Mouse (Mus musculus) cerebral cortex, adult 2 months (tissue): Measurements from ENCODE around the gene Vcp.

Source experiments
- WGBS: fragments of 180-500 bp; shearing (Covaris S2); methylation state at CpG from one replicate; pipeline ENCODE4 v1.1.7; 2018; 5-methylcytosine and 5-hydroxymethylcytosine counted together

The Vcp gene

DNA sequence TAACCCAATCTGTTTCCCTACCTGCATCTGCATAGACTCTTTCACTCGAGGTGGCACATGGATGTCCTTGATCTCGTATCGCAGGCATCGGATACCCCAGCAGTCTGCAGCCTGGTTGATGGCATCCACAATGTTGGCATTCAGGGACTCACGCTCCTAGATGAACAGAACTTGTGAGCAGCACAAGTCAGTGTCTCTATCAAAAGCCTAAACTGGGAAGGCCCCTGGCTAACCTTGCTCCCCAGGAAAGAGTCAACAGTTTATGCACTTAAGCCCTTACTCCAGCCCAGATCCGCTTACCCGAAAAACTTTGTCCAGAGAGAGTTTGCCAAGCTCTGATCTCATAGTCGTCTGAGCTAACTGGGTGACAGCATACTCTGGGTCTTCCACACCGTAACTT is 29.4 kb upstream of the Vcp start:
- 91% methylated on average over 9 of the region's 9 CpGs for WGBS

DNA sequence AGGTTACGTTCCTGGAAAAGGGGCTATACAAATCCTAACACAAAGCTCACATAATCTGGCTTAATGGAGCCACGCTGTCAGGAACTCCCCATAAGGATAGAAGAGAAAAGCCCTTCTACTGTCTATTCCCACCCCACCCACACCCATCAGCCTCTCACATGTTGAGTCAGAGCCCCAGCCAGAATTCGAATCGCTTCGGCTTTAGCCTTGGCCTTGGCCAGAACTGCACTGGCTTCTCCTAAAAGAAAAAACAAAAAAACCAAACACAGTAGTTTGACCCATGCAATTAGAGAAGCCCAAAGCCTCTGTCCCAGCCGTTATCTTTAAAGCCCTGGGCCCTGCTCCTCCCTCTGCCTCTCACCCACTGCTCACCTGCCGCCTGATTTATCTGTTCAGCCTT is 28.8 kb upstream of the Vcp start:
- WGBS, result 77% methylated on average over 7 of the region's 7 CpGs

DNA sequence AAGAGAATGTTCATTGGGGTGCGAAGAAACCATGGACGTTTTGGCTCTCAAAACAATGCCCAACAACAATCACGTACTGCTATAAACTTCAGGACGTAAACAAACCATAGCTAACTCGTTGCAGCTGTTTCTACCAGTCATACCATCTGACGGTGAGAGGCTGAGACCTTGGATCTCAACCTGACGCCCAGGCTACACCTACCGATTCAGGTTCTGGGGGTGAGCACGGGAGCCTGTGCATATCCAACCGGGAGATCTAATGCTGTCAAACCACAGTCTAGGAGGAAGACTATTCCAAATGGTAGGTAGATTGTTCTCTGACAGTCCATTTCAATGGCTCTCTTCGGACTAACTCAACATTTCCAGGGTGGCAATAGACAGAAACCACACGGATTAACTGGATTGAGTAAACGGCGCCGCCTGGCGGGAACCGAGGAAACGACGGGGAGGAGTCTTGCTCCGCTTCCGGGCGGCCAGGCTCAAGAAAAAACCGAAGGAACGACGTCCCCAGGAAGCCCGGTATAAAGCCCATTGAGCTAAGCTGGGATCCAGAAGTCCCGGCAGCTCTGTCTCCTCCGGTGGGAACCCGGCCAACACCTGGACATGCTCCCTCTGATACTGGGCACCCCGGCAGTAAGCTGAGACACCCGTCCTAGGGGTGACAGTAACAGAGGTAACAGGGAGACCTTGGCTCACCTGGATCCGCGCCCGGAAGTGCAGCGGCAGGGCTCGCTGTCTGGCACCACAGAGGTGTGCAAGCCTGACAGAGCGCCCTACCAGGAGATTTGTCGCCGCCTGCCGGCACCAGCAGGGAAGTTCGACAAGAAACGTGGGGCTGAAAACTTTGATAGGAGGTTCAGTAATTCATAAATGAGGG is 25.0 kb upstream of the Vcp start, which contains the start of gene Pigo:
Gene Pigo (minus strand): TSS at position 736 of the 877 bp plus-strand sequence.
- WGBS, result 6% methylated on average over 42 of the region's 42 CpGs

DNA sequence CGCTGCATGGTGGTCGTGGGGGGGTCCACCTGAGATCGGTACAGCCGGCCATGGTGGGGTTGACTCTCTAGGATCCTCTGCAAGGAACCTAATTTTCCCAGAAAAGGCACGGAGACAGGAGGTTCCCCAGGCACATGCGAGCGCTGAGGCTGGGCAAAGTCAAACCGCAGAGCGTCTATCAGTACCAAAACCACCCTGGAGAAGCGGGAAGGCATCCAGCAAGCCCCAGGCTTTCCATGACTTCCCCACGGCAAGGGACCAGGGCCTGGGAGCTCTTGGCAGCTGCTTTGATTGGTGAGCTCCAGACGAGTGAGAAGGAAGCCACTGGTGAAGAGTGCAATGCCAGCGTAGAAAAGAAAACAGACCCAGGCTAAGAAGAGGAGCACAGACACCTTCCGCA is 24.4 kb upstream of the Vcp start:
- 73% methylated on average over 14 of the region's 14 CpGs for WGBS

DNA sequence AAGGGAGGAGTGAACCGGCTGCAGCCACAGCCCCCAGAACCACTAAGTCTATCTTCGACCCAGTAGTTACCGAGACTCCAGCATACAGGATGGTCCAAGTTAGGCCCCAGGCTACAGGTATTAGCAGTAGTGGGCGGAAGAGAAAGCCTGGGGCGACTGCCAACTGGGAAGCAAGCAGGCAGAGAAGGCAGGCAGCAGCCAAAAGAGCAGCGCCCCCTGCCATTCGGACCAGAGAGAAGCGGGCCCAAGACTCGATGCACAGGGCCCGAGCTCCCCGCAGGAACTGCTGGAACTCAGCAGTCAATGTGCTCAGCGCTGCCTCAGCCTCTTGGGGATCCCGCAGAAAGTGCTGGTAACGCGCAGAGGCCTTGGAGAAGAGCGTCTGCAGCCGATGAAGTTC is 21.0 kb upstream of the Vcp start:
- WGBS, result 74% methylated on average over 17 of the region's 17 CpGs

DNA sequence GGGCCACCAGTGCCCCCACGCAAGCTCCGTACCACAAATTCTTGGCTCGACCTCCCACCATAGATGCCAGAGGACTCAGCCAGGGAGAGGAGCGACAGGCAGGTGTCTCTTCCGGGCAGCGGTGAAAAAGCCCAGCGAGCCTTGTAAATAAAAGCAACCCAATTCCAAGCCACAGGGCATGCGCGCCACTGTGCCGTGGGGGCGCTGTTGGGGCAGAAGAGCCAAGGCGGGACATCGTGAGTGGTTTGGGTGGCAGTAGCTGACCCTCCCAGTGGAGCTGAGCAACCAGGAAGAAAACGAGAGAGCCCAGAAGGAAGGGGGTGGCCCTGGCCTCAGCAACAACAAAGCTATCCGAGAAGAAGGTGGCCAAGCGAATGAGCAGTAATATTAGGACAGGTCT is 20.6 kb upstream of the Vcp start:
- 85% methylated on average over 16 of the region's 16 CpGs for WGBS

DNA sequence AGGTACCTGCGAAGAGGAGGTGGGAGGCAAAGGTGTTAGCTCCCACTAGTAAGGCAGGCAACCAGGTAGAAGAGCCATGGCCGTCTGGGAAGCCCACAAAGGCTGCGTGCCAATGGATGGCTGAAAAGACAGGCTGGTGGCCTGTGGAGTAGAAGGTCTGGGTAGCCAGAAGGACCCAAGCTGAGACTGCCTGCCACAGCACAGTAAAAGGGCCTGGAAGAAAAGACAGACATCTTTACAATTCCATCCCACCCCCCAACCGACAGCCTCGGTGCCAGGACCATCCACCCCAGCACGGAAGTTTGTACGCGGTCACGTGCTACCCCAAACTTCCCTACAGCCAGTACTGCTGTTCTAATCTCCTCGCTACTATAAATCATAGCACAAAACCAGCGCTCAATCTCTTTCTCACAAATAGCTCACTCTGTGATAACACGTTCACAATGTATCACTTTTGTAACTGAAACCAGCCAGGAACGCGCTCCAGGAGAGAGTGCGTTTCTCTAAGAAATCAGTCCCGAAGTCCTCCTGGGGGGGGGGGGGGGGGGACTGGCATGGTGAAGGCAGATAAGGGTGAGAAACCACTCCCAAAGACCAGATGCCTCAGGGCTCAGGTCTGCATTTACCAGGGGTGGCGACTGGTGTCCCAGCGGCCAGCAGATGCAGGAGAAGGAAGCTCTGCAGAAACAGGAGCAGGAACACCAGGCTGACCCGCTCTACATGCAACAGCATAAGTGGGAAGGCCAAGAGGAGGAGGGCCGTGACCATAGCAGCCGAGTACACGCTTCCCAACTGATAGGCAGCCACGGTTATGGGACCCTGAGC is 19.5 kb upstream of the Vcp start:
- 92% methylated on average over 23 of the region's 23 CpGs for WGBS

DNA sequence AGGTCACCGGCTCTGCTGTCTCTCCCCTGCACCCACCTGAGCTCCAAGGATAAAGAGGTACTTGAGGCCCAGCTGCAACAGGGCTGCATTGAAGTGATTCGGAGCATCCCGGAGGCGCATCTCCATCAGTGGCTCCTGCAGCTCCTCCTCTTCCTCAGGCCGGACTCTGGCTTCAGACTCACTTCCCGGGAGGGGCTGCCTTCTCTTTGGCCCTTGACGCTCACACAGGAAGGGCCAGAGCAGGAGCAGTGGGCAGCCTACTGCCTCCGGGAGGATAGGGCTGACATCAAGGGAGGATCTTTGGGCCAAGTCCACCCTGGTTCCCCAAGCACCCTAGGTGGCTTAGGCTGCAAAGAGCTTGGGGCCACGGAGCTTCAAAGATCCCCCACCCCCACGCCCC is 18.9 kb upstream of the Vcp start:
- 86% methylated on average over 10 of the region's 10 CpGs for whole genome bisulfite sequencing

DNA sequence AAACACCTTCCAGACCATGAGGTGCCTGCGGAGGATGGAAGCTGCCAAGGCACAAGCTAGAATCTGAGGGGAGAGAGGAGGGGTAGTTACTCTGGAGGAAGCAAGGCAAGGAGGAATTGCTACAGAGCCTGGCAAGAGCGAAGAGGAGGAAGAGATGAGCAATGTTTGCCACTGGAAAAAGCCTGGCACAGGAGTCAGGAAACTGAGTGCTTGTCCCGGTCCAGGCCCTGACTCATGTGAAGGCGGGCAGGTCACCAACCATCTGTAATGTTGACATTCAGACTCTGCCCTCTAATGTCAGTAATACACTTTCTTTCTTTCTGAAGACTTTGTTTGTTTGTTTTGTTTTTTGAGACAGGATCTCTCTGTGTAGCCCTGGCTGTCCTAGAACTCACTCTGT is 17.8 kb upstream of the Vcp start:
- WGBS, result 94% methylated on average over 4 of the region's 4 CpGs

DNA sequence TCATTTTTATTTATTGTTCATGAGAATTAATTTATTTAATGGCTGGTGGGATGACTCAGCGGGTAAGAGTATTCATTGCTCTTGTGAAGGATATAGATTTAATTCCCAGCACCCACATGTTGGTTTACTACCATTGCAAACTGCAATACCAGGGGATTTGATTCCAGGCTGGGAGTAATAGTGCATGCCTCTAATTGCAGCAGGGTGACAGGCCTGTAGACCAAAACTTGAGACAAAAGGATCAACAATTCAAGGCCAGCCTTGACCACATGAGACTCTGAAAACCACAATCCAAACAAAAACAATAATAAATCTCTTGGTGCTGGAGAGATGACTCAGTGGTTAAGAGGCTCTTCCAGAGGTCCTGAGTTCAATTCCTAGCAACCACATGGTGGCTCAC is 11.8 kb upstream of the Vcp start:
- WGBS, result 98% methylated on average over 1 of the region's 1 CpGs

DNA sequence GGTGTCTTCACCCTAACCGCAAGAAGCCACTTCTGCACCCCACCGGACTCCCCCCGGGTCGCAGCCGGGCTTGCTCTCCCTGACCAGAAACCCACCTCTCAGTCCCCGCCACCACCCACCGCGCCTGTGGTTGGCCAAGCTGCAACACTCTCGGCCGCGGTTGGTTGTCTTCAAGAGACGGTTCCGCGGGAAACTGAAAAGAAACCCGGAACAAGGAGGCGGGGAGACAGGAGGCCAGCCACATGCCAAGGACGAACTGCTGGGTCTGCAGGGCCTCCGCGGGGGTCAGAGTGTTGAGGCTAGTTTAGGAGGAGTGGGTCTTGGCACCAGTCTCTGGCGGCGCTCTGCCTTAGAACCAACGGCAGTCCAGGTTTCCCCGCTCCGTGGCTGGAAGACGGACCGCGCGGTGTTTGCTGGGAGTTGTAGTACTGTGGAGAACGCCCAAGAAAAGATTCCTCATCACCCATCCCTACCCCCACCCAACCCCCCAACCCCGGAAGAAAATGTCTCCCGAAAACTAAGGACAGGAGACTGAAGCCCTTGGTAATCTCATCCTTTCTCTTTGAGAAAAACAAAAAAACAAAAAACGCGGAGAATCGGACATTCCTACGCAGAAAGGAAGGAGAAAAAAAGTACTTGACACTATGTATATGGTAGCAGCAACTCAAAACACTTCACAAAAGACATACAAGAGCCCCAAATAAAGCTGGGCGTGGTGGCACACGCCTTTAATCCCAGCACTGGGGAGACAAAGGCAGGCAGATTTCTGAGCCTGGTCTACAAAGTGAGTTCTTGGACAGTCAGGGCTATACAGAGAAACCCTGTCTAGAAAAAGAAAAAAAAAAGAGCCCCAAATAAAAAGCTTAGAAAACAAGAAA is 10.1 kb upstream of the Vcp start, which contains the start of gene Fancg:
Gene Fancg (minus strand): TSS at position 346 of the 878 bp plus-strand sequence.
- WGBS, result 2% methylated on average over 37 of the region's 37 CpGs

DNA sequence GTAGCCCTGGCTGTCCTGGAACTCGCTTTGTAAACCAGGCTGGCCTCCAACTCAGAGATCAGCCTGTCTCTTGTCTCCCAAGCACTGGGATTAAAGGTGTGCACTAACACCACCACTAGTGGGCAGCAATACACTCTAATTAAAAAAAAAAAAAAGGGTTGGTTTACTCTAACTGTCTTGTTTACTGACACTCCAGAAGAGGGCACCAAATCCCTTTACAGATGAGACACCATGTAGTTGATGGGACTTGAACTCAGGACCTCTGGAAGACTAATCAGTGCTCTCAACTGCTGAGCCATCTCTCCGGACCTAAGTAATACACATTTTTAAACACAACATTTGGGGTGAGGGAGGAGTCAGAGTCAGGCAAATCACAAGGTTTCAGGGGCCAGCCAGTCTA is 5.5 kb upstream of the Vcp start:
- WGBS, result 54% methylated on average over 2 of the region's 2 CpGs

DNA sequence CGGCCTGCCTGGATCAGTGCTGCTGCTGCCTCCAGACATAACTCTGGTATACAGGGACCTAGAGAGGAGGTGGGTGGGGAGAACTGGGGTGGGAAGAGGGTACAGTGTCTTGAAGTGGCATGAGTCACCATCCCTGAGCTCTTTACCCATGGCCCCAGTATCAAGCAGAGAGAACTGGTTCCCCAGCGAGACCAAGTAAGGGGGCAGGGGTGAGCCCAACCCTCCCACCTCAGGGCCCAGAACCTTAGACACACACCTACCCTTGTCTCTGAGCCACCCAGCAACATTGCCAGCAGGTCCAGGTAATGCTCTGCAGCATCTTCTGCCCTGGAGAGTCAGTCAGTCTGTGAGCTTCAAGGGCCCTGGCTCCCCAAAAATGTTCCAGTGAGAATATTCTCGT is 4.6 kb upstream of the Vcp start:
- 80% methylated on average over 3 of the region's 3 CpGs for WGBS

DNA sequence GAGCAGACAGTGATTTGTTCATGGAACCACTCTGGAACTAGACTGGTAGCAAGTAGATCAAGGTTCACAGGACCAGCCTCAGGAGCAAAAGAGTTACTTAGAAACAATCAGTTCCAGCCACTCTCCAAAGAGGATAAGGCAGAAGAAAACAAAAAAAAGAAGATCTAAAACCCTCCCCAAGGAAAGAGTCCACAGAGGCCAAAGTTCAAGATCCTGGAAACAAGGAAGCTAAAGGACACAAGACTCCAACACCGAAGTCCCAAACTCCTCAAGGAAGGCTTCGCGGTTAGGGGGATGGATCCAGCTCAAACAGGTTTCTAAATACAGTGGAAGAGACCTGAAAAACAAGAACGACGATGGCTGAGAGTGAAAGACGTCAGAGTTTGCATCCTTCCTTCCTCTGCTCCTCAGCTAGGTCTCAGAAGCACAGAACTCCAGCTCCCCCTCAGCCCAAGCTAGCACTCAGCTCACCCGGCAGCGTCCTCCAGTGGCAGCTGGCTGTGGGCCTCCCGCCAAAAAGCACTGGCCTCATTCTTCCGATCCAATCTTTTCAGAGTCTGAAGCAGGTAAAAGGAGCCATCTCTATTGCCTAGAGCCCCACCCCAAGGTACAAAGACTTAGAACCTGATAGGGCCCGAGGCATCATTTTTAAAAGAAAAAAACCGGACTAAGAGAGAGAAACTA is 2.6 kb upstream of the Vcp start:
- WGBS, result 67% methylated on average over 12 of the region's 12 CpGs

DNA sequence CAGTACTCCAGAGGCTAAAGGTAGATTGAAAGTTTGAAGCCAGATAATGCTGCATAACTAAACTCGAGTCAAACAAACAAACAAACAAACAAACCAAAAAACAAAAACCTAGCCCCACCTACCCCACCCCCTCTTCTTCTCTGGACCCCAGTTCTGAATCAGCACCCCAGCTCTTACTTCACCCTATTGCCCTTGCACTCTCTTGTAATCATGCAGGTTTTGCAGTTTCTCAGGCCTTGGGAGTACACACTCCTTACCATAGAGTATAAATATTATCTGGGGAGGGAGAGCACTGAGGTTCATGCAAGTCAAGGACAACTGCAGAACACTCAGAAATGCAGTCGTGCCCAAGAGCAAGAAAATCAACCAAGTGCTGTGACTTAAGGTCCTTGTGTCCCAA is 965 bp upstream of the Vcp start:
- WGBS, result 89% methylated on average over 2 of the region's 2 CpGs

DNA sequence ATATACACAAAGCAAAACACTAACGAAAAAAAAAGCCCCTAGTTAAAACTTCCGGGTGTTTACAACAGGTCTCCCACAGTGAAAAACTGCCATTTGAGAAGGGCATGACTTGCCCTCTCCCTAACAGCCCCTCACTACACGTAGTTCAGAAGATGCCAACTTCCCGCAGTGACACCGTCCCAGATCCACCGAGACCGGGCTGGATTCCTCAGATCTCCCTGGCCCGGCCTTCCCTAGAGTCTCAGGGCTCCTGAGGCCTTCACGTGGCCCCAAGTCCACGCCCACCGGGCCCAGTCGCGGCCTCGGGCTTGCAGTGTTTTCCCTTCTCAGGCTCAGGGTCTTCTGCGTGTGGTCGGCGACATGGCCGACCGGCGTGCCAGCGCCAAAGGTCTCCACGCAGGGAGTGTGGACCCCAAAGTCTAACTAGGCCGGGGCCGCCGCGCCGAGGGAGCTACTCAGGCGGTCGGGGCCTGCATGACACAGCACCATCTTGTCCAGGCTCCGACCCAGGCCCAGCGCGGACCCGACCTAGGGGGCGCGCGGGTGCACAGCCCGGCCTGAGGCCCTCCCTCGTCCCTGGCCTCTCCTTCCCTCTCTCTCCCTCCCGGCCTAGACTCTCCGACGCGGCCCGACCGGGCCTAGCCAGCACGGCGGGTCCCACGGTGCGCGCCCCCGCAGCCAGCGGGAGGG is 711 bp downstream of the Vcp start:
- 0% methylated on average over 51 of the region's 51 CpGs for WGBS

DNA sequence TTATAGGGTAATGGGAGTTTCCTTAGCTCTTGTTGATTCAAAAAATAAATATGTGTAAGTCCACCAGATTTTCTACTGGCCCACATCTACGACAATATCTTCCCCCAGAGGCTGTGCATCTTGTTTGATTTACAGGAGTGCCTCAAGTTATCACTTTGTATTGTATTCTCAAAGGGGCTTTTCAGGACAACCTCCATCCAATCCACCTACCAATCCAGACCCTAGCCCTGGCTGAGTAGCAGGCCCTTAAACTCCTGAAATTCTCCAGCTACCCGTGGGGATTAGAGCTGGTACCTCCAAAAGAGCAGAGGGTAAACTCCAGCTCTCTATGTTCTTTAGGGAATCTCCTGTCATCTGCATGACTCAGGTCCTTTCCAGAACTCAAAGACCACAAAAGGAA is 2.3 kb downstream of the Vcp start:
- 17% methylated on average over 2 of the region's 2 CpGs for WGBS

DNA sequence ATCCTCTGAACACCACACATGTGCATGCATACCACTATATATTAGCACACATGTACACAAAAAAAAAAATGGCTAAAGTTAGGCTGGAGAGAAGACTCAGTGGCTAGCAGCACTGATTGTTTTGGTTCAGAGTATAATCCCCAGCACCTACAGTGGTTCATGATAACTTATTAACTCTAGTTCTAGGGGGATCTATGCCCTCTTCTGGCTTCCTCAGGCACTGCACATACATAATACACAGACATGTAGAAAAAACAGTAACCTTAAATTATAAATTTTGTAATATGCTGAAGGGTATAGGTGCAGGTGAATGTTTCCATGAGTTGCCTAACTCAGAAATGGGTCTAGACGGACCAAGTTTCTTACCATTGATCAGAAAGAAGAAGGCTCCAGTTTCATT is 12.0 kb downstream of the Vcp start:
- 89% methylated on average over 1 of the region's 1 CpGs for WGBS

DNA sequence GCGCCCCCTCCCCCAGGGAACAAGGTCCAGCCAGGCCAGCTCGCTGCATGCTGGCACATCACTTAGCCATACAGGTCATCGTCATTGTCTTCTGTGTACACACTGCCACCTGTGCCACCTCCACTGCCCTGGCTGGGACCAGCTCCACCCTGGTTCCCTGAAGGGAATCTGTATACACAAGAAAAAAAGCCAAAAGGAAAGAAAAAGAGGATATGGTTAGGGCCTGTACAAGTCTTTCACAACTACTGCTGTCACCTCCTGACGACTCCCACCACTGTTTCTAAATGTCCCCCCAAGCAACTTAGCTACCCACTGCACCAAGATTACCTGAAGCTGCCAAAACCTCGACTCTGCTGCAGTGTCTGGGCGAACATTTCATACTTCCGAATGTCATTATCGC is 19.8 kb downstream of the Vcp start:
- 81% methylated on average over 8 of the region's 8 CpGs for WGBS

DNA sequence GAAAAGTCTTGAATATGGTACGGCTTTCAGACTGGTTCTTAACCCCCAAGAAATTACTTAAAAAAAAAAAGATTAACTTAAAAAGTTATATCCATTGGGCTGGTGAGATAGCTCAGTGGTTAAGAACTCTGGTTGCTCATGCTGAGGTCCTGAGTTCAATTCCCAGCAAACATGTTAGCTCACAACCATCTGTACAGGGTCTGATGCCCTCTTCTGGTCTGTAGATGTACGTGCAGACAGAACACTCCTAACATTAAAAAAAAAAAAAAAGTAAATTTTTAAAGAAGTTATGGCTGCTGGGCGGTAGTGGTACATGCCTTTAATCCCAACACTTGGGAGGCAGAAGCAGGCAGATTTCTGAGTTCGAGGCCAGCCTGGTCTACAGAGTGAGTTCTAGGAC is 22.2 kb downstream of the Vcp start:
- WGBS, result 92% methylated on average over 4 of the region's 4 CpGs

DNA sequence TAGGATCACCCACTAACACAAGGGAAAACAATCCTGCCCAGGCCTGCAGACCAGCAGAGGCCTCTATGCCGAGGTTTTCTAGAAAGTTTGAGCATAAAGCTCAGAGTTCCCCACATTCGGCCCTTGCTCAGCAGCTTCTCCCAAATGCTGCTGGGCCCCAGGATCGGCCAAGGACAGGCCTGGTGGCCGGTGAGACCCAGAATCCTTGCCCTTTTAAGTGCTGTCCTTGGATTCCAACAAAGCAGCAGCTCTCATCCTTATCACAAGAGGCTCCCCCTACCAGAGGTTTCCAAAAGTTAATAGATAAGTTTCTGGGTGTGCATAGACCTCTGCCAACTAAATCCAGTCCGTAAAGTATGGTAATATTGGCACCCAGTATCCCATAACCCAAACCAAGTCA is 26.4 kb downstream of the Vcp start:
- WGBS, result 85% methylated on average over 5 of the region's 5 CpGs
